Mouse (Mus musculus) stomach, postnatal 0 days (tissue): ENCODE data around the gene Kirrel3.

Source experiments
- CTCF ChIP-seq: IDR thresholded peaks from 2 replicates; pipeline ENCODE4 v1.5.1; 2016; ENCODE audit warnings: antibody characterized with exemption, low read depth, mild to moderate bottlenecking, moderate library complexity
- EP300 ChIP-seq: optimal IDR thresholded peaks from 2 replicates; pipeline ENCODE3; 2016; ENCODE audit warnings: antibody characterized with exemption

GRCm38 (mm10) chr9:35041493-35041892 is 555.8 kb downstream of the Kirrel3 start:
- TF ChIP-seq CTCF (no peak), EP300 (no peak)
